Mouse (Mus musculus) neutrophil, adult 65 days (primary cell): ENCODE data around the gene Olfr46. TPM values are rescaled to one million over a fixed set of nuclear protein-coding genes. Genes with fewer than 3 reads are reported as not detected.

ENCODE experiments used
- total RNA-seq: library from RNA; stranded (reverse); gene quantifications from 2 replicates; pipeline ENCODE4 v1.2.4, GENCODE M21; 2023

Gene Olfr46
- total RNA-seq = 0.06 TPM in 1 of 2 replicates, not detected in the other

GRCm38 (mm10) chr7:140600969-140601368 is at the start of gene Olfr46:
Gene Olfr46, plus strand, starts transcription at chr7:140601269.

GRCm38 (mm10) chr7:140567586-140567985 is 33.5 kb upstream of the Olfr46 start, which contains the start of gene Olfr538:
Gene Olfr538, plus strand, starts transcription at chr7:140567886.

GRCm38 (mm10) chr7:140628670-140629069 is 27.6 kb downstream of the Olfr46 start, which contains the start of gene Olfr61:
Gene Olfr61, plus strand, starts transcription at chr7:140628970.

GRCm38 (mm10) chr7:140646152-140646551 is 45.1 kb downstream of the Olfr46 start, which contains the start of gene Olfr53:
Gene Olfr53, plus strand, starts transcription at chr7:140646452.

GRCm38 (mm10) chr7:140659630-140660029 is 58.6 kb downstream of the Olfr46 start, which contains the start of gene Olfr539:
Gene Olfr539, plus strand, starts transcription at chr7:140659930.

Other genes starting within 250 kb of the Olfr46 start
- gene Olfr60, start 239.6 kb upstream of the Olfr46 start, total RNA-seq = not detected in 2 replicates
- gene Olfr530, start 224.9 kb upstream of the Olfr46 start, total RNA-seq = not detected in 2 replicates
- gene Olfr531, start 198.4 kb upstream of the Olfr46 start, total RNA-seq = not detected in 2 replicates
- not detected in 2 replicates for gene Olfr532, start 179.6 kb upstream of the Olfr46 start, total RNA-seq
- gene Olfr533, start 137.9 kb upstream of the Olfr46 start, total RNA-seq = not detected in 2 replicates
- not detected in 2 replicates for gene Olfr535, start 117.1 kb upstream of the Olfr46 start, total RNA-seq
- gene Olfr536, start 93.9 kb upstream of the Olfr46 start, total RNA-seq = not detected in 2 replicates
- not detected in 2 replicates for gene Olfr538, start 33.4 kb upstream of the Olfr46 start, total RNA-seq
- gene Olfr61, start 27.7 kb downstream of the Olfr46 start, total RNA-seq = not detected in 2 replicates
- not detected in 2 replicates for gene Olfr53, start 45.2 kb downstream of the Olfr46 start, total RNA-seq
- gene Olfr539, start 58.7 kb downstream of the Olfr46 start, total RNA-seq = not detected in 2 replicates
- 0.13 TPM in 1 of 2 replicates, not detected in the other for gene Olfr45, start 80.7 kb downstream of the Olfr46 start, total RNA-seq
- gene Olfr541, start 96.0 kb downstream of the Olfr46 start, total RNA-seq = not detected in 2 replicates
- gene Cyp2e1, start 162.5 kb downstream of the Olfr46 start, total RNA-seq = not detected in 2 replicates
- gene Syce1, start 186.6 kb downstream of the Olfr46 start, total RNA-seq = not detected in 2 replicates
- not detected in 2 replicates for gene Zfp941, start 220.9 kb downstream of the Olfr46 start, total RNA-seq
- not detected in 2 replicates for gene Urah, start 233.7 kb downstream of the Olfr46 start, total RNA-seq
- not detected in 2 replicates for gene Scgb1c1, start 244.3 kb downstream of the Olfr46 start, total RNA-seq
- gene Odf3, start 246.5 kb downstream of the Olfr46 start, total RNA-seq = not detected in 2 replicates